Mouse (Mus musculus): ENCODE data around the gene Relb. TPM values are rescaled to one million over a fixed set of nuclear protein-coding genes. Genes with fewer than 3 reads are reported as not detected.

Relb gene
- polyA plus RNA-seq (2015; fragmentation: Nextera tagmentation; extraction: Ambion mirVana), result 1.5 and 2.6 TPM in 2 replicates

DNA sequence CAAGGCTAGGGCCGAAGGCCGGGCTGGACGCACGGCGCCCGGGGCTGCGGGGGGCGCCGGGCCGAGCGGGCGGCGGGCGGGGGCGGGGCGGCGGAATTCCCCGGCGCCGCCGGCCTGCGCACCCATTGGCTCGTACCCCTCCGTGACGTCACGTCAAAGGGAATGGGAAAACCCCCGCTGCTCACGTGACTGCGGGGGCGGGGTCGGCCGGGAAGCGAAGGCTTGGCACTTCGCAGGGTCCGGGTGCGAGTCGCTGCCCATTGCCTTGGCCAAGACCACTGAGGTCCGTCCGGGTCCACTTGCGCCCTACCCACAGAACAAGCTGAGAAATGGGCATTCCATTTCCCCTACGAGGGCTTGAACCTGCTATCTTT lies at the start of gene Relb:
Relb (minus strand) TSS at position 78 of the 374 bp plus-strand sequence.
- Histone ChIP-seq H3K9me3 (replicated peaks) (no peaks in the 10 kb centered on the region), H3K27me3 (0 out of 2 replicates have a peak, but pooled peaks cover 3% of the 10 kb centered on the region), H3K36me3 (ENCODE audit: poor library complexity, severe bottlenecking) (peaks cover 27% of the 10 kb centered on the region), H3K9ac (peak within 1 kb of the TSS; percentile 61), H3K4me1 (peaks cover 11% of the 10 kb centered on the region), H3K27ac (peak within 1 kb of the TSS; percentile 70), H3K4me2 (peak within 1 kb of the TSS; percentile 92), H3K4me3 (peak within 1 kb of the TSS; percentile 67)
- WGBS, result 4% methylated on average over 22 of the region's 41 CpGs
- peak; percentile 77 for ATAC-seq

DNA sequence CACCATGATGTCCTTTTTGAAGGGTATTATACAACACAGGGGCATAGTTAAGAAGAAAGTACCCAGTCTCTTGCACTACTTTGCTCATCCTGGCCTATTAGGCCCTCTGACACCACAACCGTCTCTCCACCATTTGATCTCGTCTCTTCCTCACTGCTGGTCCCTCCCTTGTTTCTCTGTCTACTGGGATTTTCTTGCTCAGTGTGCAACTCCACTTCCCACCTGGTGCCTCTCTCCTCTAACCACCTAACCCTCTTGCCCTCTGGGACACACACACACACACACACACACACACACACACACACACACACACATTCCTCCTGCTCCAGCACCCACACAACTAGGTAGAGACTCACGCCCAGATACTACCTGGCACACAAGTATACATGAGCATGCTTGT lies 49.7 kb upstream of the Relb start:
- WGBS, result 80% methylated on average over 3 of the region's 3 CpGs
- Histone ChIP-seq H3K4me3 (no peak overlapping the region), H3K4me1 (no peaks in the 10 kb centered on the region), H3K9me3 (replicated peaks) (no peaks in the 10 kb centered on the region), H3K27me3 (no peaks in the 10 kb centered on the region), H3K36me3 (ENCODE audit: poor library complexity, severe bottlenecking) (no peaks in the 10 kb centered on the region), H3K27ac (no peak overlapping the region), H3K4me2 (no peak overlapping the region), H3K9ac (no peak overlapping the region)
- no peak for ATAC-seq

DNA sequence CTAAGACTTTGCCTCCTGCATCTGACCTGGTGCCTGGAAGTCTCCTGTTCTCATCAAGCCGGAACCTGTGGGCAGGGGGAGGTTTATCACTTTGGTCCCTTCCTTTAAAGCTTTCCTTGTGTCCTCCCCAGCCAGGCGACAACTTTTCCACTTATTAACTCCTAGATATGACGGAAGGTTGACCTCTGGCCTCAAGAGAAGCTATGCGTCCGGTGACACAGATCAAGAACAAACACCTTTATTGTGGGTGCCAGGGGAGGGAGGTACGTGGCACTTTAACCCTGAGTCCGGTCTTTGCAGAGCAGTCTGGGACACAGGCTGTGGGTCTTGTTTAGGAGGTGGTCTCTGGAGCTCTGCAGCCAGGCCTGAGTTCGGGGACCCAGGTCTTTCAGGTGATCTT lies 48.6 kb upstream of the Relb start, which contains the start of gene Apoc2:
Apoc2 (minus strand) TSS at position 70 of the 400 bp plus-strand sequence.
- H3K36me3 ChIP-seq (ENCODE audit: poor library complexity, severe bottlenecking), result no peaks in the 10 kb centered on the region
- no peak within 1 kb of the TSS for H3K4me2 ChIP-seq
- H3K4me3 ChIP-seq, result no peak within 1 kb of the TSS
- 79% methylated on average over 8 of the region's 8 CpGs for WGBS
- no peak within 1 kb of the TSS for H3K27ac ChIP-seq
- H3K4me1 ChIP-seq, result no peaks in the 10 kb centered on the region
- H3K9me3 ChIP-seq (replicated peaks), result no peaks in the 10 kb centered on the region
- no peak for ATAC-seq
- no peak within 1 kb of the TSS for H3K9ac ChIP-seq
- no peaks in the 10 kb centered on the region for H3K27me3 ChIP-seq

DNA sequence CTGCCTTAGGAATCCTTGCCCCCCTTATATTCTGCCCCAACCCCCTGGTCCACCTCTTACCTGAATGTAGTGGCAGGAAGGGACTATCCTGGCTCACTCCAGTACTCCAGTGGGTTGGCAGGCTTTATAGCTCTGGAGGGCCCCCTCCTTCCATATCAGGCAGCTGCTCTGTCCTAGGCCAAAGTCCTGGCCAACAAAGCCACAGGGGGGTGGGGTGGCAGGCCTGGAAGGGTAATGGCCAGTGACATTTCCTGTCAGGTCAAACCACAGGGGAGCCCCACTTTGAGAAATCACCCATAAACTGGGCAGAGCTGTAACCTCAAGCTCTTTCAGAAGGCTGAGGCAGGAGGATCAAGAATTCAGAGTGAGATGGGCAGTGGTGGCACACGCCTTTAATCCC lies 47.4 kb upstream of the Relb start:
- 69% methylated on average over 1 of the region's 1 CpGs for WGBS
- Histone ChIP-seq H3K4me2 (no peak overlapping the region), H3K9me3 (replicated peaks) (no peaks in the 10 kb centered on the region), H3K4me1 (no peaks in the 10 kb centered on the region), H3K9ac (no peak overlapping the region), H3K27me3 (no peaks in the 10 kb centered on the region), H3K36me3 (ENCODE audit: poor library complexity, severe bottlenecking) (no peaks in the 10 kb centered on the region), H3K27ac (no peak overlapping the region), H3K4me3 (no peak overlapping the region)
- ATAC-seq, result no peak

DNA sequence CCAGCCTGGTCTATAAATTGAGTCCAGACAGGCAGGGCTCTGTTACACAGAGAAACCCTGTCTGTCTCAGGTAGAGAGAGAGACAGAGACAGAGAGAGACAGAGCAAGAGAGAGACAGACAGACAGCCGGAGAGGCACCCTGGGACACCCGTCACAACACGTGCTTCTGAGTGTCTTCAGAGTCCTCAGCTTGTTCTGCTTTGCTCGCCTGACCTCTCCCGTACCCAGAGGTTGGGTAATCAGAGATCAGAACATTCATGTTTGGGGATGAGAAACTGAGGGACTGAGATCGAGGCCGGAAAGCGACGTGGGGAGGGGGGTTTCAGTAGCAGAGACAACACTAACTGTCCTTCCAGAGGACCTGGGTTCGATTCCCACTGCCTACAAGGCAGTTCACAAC lies 46.6 kb upstream of the Relb start:
- Histone ChIP-seq H3K27me3 (no peaks in the 10 kb centered on the region), H3K4me1 (no peaks in the 10 kb centered on the region), H3K9ac (no peak overlapping the region), H3K27ac (no peak overlapping the region), H3K36me3 (ENCODE audit: poor library complexity, severe bottlenecking) (no peaks in the 10 kb centered on the region), H3K4me2 (no peak overlapping the region), H3K9me3 (replicated peaks) (no peaks in the 10 kb centered on the region), H3K4me3 (no peak overlapping the region)
- 81% methylated on average over 10 of the region's 10 CpGs for WGBS
- ATAC-seq, result no peak

DNA sequence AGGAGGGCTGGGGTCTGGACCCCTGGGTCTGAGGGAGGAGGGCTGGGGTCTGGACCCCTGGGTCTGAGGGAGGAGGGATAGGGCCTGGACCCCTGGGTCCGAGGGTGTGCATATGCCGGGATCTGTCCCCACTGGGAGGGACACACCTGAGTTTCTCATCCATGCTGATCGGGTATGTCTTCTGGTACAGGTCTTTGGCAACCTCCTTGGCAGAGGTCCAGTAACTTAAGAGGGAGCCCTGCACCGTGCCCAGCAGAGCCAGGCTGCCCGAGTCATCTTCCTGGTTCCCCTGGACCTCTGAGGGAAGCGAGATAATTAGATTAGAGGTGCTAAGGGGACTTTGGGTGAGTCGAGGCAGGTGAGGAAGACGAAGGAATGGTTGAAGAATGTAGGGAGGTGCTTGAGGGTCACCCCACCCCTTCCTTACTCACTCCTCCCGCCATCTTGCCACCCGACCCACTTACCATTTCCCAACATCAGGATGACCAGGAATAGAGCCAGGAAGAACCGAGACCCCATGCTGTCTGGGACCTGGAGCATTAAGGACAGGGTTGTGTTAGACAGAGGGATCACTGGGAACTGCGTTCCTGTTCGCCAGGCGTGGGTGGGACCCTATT lies 44.0 kb upstream of the Relb start:
- 69% methylated on average over 14 of the region's 14 CpGs for WGBS
- 0 out of 2 replicates have a peak, but pooled peaks cover 4% of the 10 kb centered on the region for H3K4me1 ChIP-seq
- no peak overlapping the region for H3K9ac ChIP-seq
- H3K4me3 ChIP-seq, result no peak overlapping the region
- H3K4me2 ChIP-seq, result no peak overlapping the region
- H3K36me3 ChIP-seq (ENCODE audit: poor library complexity, severe bottlenecking), result no peaks in the 10 kb centered on the region
- 0 out of 2 replicates have a peak, but pooled peaks cover 2% of the 10 kb centered on the region for H3K27me3 ChIP-seq
- ATAC-seq, result no peak
- no peaks in the 10 kb centered on the region for H3K9me3 ChIP-seq (replicated peaks)
- H3K27ac ChIP-seq, result no peak overlapping the region

DNA sequence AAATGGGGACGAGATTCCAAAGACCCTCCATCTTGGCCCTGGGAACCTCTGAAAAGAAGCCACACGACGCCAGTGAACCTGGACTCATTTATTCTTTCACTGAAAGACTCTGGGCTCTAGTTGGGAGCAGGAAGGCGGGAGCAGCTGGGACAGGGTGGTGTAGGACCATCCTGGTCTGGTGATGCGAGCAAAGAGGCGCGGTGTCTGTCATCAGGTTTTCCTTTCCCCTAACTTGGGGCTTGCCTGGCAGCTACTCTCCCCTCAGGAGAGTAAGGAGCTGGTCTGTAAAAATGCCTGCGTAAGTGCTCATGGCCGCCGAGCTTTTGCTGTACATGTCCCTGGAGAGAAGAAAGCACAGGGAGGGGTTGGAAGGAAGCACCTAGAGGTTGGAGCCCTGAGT lies 42.3 kb upstream of the Relb start:
- no peak overlapping the region for H3K27ac ChIP-seq
- no peak overlapping the region for H3K4me2 ChIP-seq
- H3K36me3 ChIP-seq (ENCODE audit: poor library complexity, severe bottlenecking), result no peaks in the 10 kb centered on the region
- H3K9ac ChIP-seq, result no peak overlapping the region
- no peak overlapping the region for H3K4me3 ChIP-seq
- ATAC-seq, result no peak
- WGBS, result 70% methylated on average over 10 of the region's 10 CpGs
- H3K27me3 ChIP-seq, result 0 out of 2 replicates have a peak, but pooled peaks cover 2% of the 10 kb centered on the region
- H3K9me3 ChIP-seq (replicated peaks), result no peaks in the 10 kb centered on the region
- H3K4me1 ChIP-seq, result 0 out of 2 replicates have a peak, but pooled peaks cover 4% of the 10 kb centered on the region

DNA sequence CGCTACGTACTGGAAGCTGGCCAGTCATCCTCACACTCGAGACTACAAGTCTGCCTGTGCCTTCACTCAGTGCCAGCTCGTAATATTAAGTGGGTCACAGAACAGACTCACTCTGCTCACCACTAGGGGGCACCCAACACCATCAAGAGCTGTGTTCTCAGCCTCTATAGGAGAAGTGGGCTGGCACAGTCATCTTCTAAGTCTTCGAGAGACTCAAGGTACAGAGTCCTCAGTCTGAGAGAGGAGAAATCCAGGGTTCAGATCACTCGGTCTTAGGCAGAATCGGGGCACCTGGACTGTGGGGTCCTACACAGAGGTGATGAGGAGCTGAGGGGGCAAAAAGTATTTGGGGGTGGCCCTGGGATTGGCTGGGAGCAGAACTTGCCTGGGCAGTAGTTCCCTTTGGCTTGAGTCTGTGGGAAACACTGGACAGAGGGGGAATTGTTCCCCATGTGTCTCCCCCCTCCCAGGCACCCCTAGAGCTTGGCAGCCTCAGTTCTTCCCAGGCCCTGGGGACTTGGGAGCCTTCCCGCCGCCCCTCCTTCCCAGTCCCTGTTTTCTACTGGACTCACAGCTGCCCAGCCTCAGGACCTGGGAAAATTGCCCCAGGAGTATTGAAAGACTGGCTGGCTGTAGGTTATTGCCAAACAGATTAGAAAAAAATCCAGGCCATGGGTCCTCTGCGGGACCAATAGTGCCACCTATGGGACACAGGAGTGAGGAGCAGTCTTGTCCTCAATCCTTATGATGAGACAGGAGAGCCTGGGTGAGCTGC lies 39.9 kb upstream of the Relb start:
- H3K4me3 ChIP-seq, result no peak overlapping the region
- peak; percentile 75 for ATAC-seq
- no peaks in the 10 kb centered on the region for H3K9me3 ChIP-seq (replicated peaks)
- H3K4me1 ChIP-seq, result peaks cover 13% of the 10 kb centered on the region
- WGBS, result 7% methylated on average over 10 of the region's 10 CpGs
- H3K9ac ChIP-seq, result 0 out of 2 replicates have a peak overlapping the region, but pooled peaks have one; percentile 3
- H3K4me2 ChIP-seq, result peak overlapping the region; percentile 24
- H3K36me3 ChIP-seq (ENCODE audit: poor library complexity, severe bottlenecking), result no peaks in the 10 kb centered on the region
- H3K27me3 ChIP-seq, result 0 out of 2 replicates have a peak, but pooled peaks cover 2% of the 10 kb centered on the region
- H3K27ac ChIP-seq, result 0 out of 2 replicates have a peak overlapping the region, but pooled peaks have one; percentile 2

DNA sequence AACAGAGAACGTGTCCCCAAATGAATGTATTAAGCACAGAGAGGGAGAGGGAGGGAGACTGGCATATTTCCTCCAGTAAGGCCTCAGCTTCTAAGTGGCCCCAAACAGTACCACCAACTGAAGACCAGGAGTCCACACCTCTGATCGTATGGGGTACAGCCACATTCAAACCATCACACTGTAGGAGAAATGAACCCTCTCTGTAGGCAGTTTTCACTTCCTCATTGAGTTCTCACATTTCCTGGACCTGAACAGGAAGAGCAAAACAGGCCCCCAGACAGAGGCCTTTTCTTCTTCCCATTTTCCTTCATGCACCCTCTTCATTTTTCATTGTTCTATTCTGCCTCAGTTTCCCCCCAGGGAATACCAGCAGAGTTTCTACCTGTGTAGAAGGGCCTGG lies 38.2 kb upstream of the Relb start:
- H3K27ac ChIP-seq, result no peak overlapping the region
- 60% methylated on average over 2 of the region's 2 CpGs for WGBS
- ATAC-seq, result no peak

DNA sequence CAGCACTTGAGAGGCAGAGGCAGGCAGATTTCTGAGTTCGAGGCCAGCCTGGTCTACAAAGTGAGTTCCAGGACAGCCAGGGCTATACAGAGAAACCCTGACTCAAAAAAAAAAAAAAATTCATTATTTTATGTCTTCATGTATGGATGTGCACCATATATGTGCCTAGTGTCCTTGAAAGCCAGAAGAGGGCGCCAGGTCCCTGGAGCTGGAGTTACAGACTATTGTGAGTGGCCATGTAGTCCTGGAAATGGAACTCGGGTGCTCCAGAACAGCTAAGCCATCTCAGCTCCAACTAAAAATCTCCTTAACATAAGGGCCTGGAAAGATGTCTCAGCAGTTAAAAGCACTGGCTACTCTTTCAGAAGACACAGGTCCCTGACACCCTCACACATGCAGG lies 37.5 kb upstream of the Relb start:
- H3K4me1 ChIP-seq, result peaks cover 22% of the 10 kb centered on the region
- H3K4me3 ChIP-seq, result no peak overlapping the region
- H3K9me3 ChIP-seq (replicated peaks), result no peaks in the 10 kb centered on the region
- peaks cover 5% of the 10 kb centered on the region for H3K36me3 ChIP-seq (ENCODE audit: poor library complexity, severe bottlenecking)
- H3K9ac ChIP-seq, result no peak overlapping the region
- H3K27me3 ChIP-seq, result 0 out of 2 replicates have a peak, but pooled peaks cover 2% of the 10 kb centered on the region
- H3K4me2 ChIP-seq, result no peak overlapping the region
- WGBS, result 65% methylated on average over 3 of the region's 3 CpGs
- H3K27ac ChIP-seq, result no peak overlapping the region
- ATAC-seq, result no peak

More for the DNA sequence above, 38.2 kb upstream of the Relb start:
- Histone ChIP-seq H3K4me3 (no peak overlapping the region), H3K4me2 (no peak overlapping the region), H3K27me3 (0 out of 2 replicates have a peak, but pooled peaks cover 2% of the 10 kb centered on the region), H3K4me1 (peaks cover 22% of the 10 kb centered on the region), H3K36me3 (ENCODE audit: poor library complexity, severe bottlenecking) (no peaks in the 10 kb centered on the region), H3K9ac (no peak overlapping the region), H3K9me3 (replicated peaks) (no peaks in the 10 kb centered on the region)

DNA sequence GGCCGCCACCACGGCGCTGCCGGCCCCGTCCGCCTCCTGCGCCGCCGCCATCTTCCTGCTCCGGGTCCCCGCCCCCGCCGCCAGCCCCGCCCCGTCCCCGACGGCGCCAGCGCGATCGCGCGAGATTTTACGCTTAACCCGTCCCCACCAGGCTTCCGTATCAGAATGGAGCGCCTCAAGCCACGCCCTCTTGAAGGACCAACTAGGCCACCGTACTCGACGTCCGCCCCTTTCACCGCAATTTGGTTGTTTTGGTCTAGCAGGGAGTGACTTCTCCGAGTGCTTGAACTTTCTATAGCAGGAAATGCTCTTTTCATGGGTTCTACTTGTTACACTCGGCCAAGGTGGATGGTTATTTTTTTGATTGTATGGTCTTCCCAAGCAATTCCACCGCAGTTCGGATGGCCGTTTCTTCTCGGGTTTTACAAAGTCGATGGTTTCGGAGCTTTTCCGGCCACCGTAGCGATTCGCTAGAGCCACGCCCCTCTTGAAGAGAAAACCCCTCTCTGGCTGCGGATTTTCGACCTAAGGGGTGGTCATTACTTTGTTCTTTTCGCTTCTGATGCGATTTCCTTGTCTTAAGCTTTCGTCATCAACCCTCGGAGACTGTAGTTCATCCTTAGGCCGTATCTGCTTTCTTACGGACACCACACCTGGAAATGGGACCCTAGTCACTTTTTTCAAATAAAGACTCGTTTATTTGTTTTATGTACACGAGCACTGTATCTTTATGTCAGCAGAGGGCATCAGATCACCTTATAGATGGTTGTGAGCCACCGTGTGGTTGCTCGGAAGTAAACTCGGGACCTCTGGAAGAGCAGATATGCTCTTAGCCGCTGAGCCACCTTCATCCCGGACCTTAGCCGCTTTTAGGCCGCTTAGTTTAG lies 36.0 kb upstream of the Relb start, which contains the start of gene Clptm1:
Clptm1 (minus strand) TSS at position 79 of the 887 bp plus-strand sequence.
- H3K4me1 ChIP-seq, result peaks cover 22% of the 10 kb centered on the region
- H3K4me2 ChIP-seq, result peak within 1 kb of the TSS; percentile 93
- 0 out of 2 replicates have a peak, but pooled peaks cover 2% of the 10 kb centered on the region for H3K27me3 ChIP-seq
- no peaks in the 10 kb centered on the region for H3K9me3 ChIP-seq (replicated peaks)
- ATAC-seq, result peak; percentile 91
- H3K4me3 ChIP-seq, result peak within 1 kb of the TSS; percentile 99
- H3K36me3 ChIP-seq (ENCODE audit: poor library complexity, severe bottlenecking), result peaks cover 16% of the 10 kb centered on the region
- H3K27ac ChIP-seq, result peak within 1 kb of the TSS; percentile 92
- peak within 1 kb of the TSS; percentile 98 for H3K9ac ChIP-seq
- under 1% methylated on average over 53 of the region's 63 CpGs for WGBS

All from forebrain, embryonic 13.5 days (tissue).